Mouse (Mus musculus): Measurements from ENCODE around the gene Olig2. TPM values are rescaled to one million over a fixed set of nuclear protein-coding genes. Genes with fewer than 3 reads are reported as not detected.
"Not testable (repeated sequence)": the region's sequence is repeated elsewhere in the genome, so short reads cannot be mapped to it uniquely, and the experiment has no call there.

The Olig2 gene
- polyA plus RNA-seq, 1 experiment from 2014 or later = 3.4 TPM

DNA sequence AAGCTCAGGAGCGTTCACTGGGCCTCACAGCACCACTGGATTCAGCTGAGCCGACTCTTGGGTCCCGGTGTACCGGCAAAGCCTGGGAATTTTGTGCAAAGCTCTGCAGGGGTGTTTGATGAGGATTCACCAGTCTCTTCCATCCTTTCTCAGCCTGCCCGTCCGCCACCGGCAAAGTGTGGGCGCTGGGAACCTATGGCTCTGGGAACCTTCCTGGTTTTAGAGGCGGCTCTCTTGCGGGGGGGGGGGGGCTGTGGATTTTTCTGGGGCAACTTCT lies 3.8 kb downstream of the Olig2 start:
- DNase-seq (ENCODE audit: low spot score) = peak; percentile 51
- no peaks in the 10 kb centered on the region for H3K9me3 ChIP-seq
- peak overlapping the region; percentile 50 for H3K4me3 ChIP-seq
- H3K27ac ChIP-seq (replicated peaks) = no peak overlapping the region
- no peaks in the 10 kb centered on the region for H3K36me3 ChIP-seq (replicated peaks)
- H3K4me1 ChIP-seq = peaks cover 34% of the 10 kb centered on the region
- WGBS = under 1% methylated on average over 10 of the region's 10 CpGs
- H3K27me3 ChIP-seq (replicated peaks; ENCODE audit: low read depth, poor library complexity, severe bottlenecking) = peaks cover 100% of the 10 kb centered on the region

GRCm38 (mm10) chr16:91229643-91230042 lies 4.4 kb downstream of the Olig2 start:
- no peak for DNase-seq (ENCODE audit: low spot score)
- Histone ChIP-seq H3K36me3 (replicated peaks) (no peaks in the 10 kb centered on the region), H3K27ac (replicated peaks) (no peak overlapping the region), H3K4me3 (0 out of 2 replicates have a peak overlapping the region, but pooled peaks have one; percentile 50), H3K9me3 (no peaks in the 10 kb centered on the region), H3K4me1 (peaks cover 33% of the 10 kb centered on the region), H3K27me3 (replicated peaks; ENCODE audit: low read depth, poor library complexity, severe bottlenecking) (peaks cover 100% of the 10 kb centered on the region)
- WGBS = 7% methylated on average over 8 of the region's 8 CpGs

DNA sequence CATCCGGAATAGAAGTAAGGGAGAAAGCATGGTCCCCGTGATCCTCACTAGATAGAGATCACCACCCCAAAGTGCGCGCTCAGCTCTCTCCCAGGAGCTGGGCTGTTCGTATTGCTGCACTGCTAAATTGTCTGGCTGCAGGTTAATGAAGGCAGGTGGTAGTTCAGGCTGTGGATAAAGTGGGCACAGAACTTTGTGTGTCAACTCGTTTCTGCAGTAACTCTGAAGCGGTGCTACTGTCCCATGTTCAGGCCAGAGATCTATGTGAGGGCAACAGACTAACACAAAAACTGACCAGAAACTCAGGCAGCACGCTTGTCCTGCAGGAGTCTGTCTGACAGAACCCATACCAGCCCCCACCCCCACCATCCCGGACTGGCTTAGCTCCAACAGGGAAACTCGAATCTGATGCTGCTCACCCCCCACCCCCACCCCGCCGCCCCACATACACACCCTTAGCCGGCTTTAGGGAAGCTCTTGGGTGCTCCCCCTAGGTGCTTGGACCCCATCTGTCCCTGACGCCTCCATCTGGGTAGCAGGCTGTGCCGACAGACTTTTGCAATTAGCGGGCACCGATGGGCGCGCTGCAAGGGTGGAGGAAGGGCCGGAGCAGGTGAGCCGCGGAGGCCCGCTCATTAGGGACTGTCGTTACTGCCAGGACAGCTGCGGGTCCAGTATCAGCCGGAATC lies 6.7 kb downstream of the Olig2 start:
- WGBS = 2% methylated on average over 26 of the region's 26 CpGs
- Histone ChIP-seq H3K27me3 (replicated peaks; ENCODE audit: low read depth, poor library complexity, severe bottlenecking) (peaks cover 100% of the 10 kb centered on the region), H3K36me3 (replicated peaks) (no peaks in the 10 kb centered on the region), H3K27ac (replicated peaks) (no peak overlapping the region), H3K4me1 (peaks cover 16% of the 10 kb centered on the region), H3K9me3 (no peaks in the 10 kb centered on the region), H3K4me3 (0 out of 2 replicates have a peak overlapping the region, but pooled peaks have one; percentile 16)
- DNase-seq (ENCODE audit: low spot score) = no peak

DNA sequence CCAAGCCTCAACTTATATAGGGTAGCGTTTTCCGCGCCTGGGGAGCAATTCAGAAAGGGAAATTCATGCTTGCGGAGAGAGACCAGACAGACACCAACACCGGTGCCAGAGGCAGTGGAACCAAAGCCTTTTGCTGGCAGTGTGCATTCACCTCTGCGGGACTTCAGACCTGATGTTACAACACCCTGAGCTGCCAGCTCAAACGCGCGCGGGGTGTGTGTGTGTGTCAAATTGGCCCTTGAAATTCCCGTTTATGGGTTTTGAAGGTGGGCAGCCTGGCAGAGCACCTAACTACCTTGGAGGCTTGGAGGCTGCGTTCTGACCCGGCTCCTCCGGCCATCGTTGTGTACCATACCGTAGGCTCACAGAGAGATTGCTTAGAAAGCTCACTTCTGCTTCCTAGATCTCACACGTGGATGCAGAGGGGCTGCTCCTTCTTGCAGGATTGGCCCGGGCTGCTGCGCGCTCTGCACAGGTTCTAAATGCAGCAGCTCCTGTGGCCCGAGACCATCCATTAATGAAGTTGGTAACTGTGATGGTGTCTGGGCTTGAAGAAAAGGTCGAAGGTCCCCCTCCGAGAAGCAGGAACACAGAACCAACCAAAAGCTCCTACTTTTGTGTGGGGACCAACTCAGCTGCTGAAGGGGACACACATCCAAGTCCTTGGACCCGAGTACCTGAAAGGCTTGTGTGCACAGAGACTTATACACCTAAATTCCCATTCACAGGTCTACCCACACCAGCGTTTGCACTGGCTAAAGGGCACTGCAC lies 7.4 kb downstream of the Olig2 start:
- H3K9me3 ChIP-seq = no peaks in the 10 kb centered on the region
- H3K27ac ChIP-seq (replicated peaks) = no peak overlapping the region
- no peak overlapping the region for H3K4me3 ChIP-seq
- peaks cover 12% of the 10 kb centered on the region for H3K4me1 ChIP-seq
- 3% methylated on average over 25 of the region's 25 CpGs for WGBS
- peak; percentile 42 for DNase-seq (ENCODE audit: low spot score)
- peaks cover 100% of the 10 kb centered on the region for H3K27me3 ChIP-seq (replicated peaks; ENCODE audit: low read depth, poor library complexity, severe bottlenecking)
- H3K36me3 ChIP-seq (replicated peaks) = no peaks in the 10 kb centered on the region

GRCm38 (mm10) chr16:91233241-91233944 lies 8.1 kb downstream of the Olig2 start:
- Histone ChIP-seq H3K9me3 (no peaks in the 10 kb centered on the region), H3K4me3 (no peak overlapping the region), H3K27ac (replicated peaks) (no peak overlapping the region), H3K36me3 (replicated peaks) (no peaks in the 10 kb centered on the region), H3K27me3 (replicated peaks; ENCODE audit: low read depth, poor library complexity, severe bottlenecking) (peaks cover 100% of the 10 kb centered on the region), H3K4me1 (peaks cover 12% of the 10 kb centered on the region)
- 13% methylated on average over 11 of the region's 11 CpGs for WGBS
- no peak for DNase-seq (ENCODE audit: low spot score)

DNA sequence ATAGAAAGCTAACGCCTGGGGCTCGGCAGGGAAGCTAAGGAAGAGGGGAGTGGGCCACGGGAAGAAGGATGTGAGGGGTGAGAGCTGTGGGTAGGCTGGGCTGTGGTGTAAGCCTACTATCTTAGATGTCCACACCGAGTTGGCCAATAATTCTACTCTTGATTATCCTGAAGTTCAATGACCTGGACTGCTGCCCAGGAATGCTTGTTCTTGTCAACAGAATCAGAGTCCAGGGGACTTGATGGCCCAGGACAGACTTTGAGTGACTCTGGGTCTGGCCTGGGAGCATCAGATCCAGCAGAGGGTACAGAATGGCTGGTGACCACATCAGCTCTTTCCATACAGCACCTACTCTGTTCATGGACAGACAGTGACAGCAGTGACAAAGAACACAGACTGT lies 13.8 kb downstream of the Olig2 start:
- no peak for DNase-seq (ENCODE audit: low spot score)
- 74% methylated on average over 4 of the region's 4 CpGs for WGBS
- Histone ChIP-seq H3K4me3 (no peak overlapping the region), H3K27ac (replicated peaks) (no peak overlapping the region), H3K4me1 (no peaks in the 10 kb centered on the region), H3K9me3 (no peaks in the 10 kb centered on the region), H3K36me3 (replicated peaks) (no peaks in the 10 kb centered on the region), H3K27me3 (replicated peaks; ENCODE audit: low read depth, poor library complexity, severe bottlenecking) (peaks cover 89% of the 10 kb centered on the region)

DNA sequence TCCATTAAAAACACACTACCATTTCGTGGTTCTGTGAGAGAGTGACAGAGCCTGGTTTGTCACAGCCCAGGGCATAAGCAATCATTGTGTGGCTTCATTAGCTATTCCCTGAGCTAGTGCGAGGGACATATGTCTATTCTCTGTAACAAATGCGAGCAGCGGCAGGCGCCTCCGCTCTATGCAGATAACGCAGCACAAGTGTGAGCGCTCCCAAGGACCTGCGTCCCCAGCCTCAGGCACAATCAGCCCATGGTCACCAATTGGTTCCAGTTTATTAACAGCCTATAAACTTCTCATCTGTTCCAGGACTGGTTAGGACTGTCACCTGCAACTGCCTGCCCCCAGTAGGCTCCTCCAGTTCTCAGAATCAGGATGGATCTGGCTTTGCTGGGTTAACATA lies 21.0 kb downstream of the Olig2 start:
- H3K27ac ChIP-seq (replicated peaks) = no peak overlapping the region
- H3K36me3 ChIP-seq (replicated peaks) = no peaks in the 10 kb centered on the region
- H3K9me3 ChIP-seq = no peaks in the 10 kb centered on the region
- no peak overlapping the region for H3K4me3 ChIP-seq
- WGBS = 71% methylated on average over 9 of the region's 9 CpGs
- H3K27me3 ChIP-seq (replicated peaks; ENCODE audit: low read depth, poor library complexity, severe bottlenecking) = peaks cover 55% of the 10 kb centered on the region
- no peaks in the 10 kb centered on the region for H3K4me1 ChIP-seq
- no peak for DNase-seq (ENCODE audit: low spot score)

- not testable (repeated sequence) for H3K36me3 ChIP-seq (replicated peaks); H3K4me1 ChIP-seq; H3K27ac ChIP-seq (replicated peaks); H3K9me3 ChIP-seq
- peaks cover 51% of the 10 kb centered on the region for H3K27me3 ChIP-seq (replicated peaks; ENCODE audit: low read depth, poor library complexity, severe bottlenecking)
- peak overlapping the region; percentile 36 for H3K4me3 ChIP-seq
- 24% methylated on average over 26 of the region's 28 CpGs for WGBS
- DNase-seq (ENCODE audit: low spot score) = peak; percentile 25
Measured at GRCm38 (mm10) chr16:91255419-91256164, 30.3 kb downstream of the Olig2 start.

- Histone ChIP-seq H3K36me3 (replicated peaks) (no peaks in the 10 kb centered on the region), H3K4me3 (no peak overlapping the region), H3K27me3 (replicated peaks; ENCODE audit: low read depth, poor library complexity, severe bottlenecking) (peaks cover 85% of the 10 kb centered on the region), H3K27ac (replicated peaks) (no peak overlapping the region), H3K4me1 (peaks cover 14% of the 10 kb centered on the region), H3K9me3 (no peaks in the 10 kb centered on the region)
- DNase-seq (ENCODE audit: low spot score) = no peak
- 72% methylated on average over 3 of the region's 3 CpGs for WGBS
Measured at GRCm38 (mm10) chr16:91258956-91259355, 33.7 kb downstream of the Olig2 start.

- Histone ChIP-seq H3K4me3 (no peak overlapping the region), H3K36me3 (replicated peaks) (no peaks in the 10 kb centered on the region), H3K27me3 (replicated peaks; ENCODE audit: low read depth, poor library complexity, severe bottlenecking) (peaks cover 100% of the 10 kb centered on the region), H3K9me3 (no peaks in the 10 kb centered on the region), H3K27ac (replicated peaks) (no peak overlapping the region), H3K4me1 (peaks cover 11% of the 10 kb centered on the region)
- WGBS = 89% methylated on average over 3 of the region's 3 CpGs
- DNase-seq (ENCODE audit: low spot score) = no peak
Measured at GRCm38 (mm10) chr16:91260861-91261260, 35.6 kb downstream of the Olig2 start.

DNA sequence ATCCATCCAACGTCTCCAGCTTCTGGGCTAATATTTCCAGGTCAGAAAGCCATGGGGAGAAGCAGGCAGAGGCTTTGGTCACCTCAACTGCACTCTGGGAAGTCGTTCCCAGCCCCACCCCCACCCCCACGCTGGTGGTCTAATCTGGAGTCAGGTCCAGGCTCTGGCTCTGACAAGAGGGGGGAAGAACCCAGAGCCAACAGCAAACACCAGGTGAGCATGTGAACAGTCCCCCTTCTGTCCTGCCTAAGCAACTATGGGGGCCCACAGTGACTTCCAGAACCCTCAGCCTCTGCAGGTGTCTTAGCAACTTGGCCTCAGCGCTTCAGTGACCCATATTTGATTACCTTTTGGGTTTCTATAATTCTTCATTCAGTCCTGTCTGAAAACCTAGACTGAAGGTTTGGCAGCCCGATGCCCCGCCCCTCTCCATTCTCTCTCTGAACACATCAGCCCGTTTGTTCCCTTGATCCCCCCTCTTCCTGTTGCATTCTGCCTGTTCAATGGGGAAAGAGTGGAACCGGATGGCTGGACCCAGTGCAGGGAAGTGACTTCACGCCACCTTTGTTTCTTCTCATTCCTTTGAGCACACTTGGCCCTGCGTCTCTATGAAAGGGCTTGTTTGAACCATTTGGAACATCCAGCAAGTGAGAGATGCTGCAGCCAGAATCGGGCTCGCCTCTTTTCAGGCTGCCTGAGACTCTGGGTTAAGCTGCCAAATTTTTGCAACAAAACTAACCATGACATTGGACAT lies 37.4 kb downstream of the Olig2 start:
- no peaks in the 10 kb centered on the region for H3K36me3 ChIP-seq (replicated peaks)
- no peak overlapping the region for H3K4me3 ChIP-seq
- peaks cover 10% of the 10 kb centered on the region for H3K4me1 ChIP-seq
- DNase-seq (ENCODE audit: low spot score) = no peak
- no peaks in the 10 kb centered on the region for H3K9me3 ChIP-seq
- peaks cover 100% of the 10 kb centered on the region for H3K27me3 ChIP-seq (replicated peaks; ENCODE audit: low read depth, poor library complexity, severe bottlenecking)
- WGBS = 29% methylated on average over 12 of the region's 12 CpGs
- H3K27ac ChIP-seq (replicated peaks) = no peak overlapping the region

- no peaks in the 10 kb centered on the region for H3K36me3 ChIP-seq (replicated peaks)
- no peak overlapping the region for H3K27ac ChIP-seq (replicated peaks)
- peaks cover 30% of the 10 kb centered on the region for H3K4me1 ChIP-seq
- H3K4me3 ChIP-seq = no peak overlapping the region
- WGBS = 79% methylated on average over 6 of the region's 6 CpGs
- H3K27me3 ChIP-seq (replicated peaks; ENCODE audit: low read depth, poor library complexity, severe bottlenecking) = peaks cover 100% of the 10 kb centered on the region
- H3K9me3 ChIP-seq = no peaks in the 10 kb centered on the region
- no peak for DNase-seq (ENCODE audit: low spot score)
Measured at GRCm38 (mm10) chr16:91265972-91266371, 40.7 kb downstream of the Olig2 start.
